In genomic region chr1:135524518-135524860, GRCm38 (mm10) we compare ENCODE assay signal across 18 mouse cellular contexts.
DNase-seq lines count a peak whose midpoint lies in the region; ATAC-seq and TF ChIP-seq lines count a peak whose summit lies in the region.
"Had no signal": no experiment of that assay in that cellular context is flagged by ENCODE, and none has a peak within 500 bp of the region (broad histone marks: within the 10 kb centered on the region; RNA-seq: fewer than 3 reads in every experiment).

No protein-coding gene starts in this region.

- no peaks in the 10 kb centered on the region for H3K27me3 ChIP-seq in heart, embryonic 10.5 days (ENCODE audit: insufficient read depth, poor library complexity, severe bottlenecking)
- H3K27me3 ChIP-seq in midbrain, embryonic 10.5 days (ENCODE audit: low read depth, poor library complexity, severe bottlenecking): no peaks in the 10 kb centered on the region
- H3K27me3 ChIP-seq in midbrain, postnatal 0 days (ENCODE audit: insufficient read depth, low read length): no peaks in the 10 kb centered on the region
- no peaks in the 10 kb centered on the region for H3K27me3 ChIP-seq in heart, embryonic 15.5 days
- H3K27me3 ChIP-seq in intestine, embryonic 16.5 days (replicated peaks; ENCODE audit: control insufficient read depth, insufficient read depth, low read length): no peaks in the 10 kb centered on the region
- H3K27me3 ChIP-seq: hindbrain, embryonic 12.5 days; limb, embryonic 13.5 days; liver, embryonic 15.5 days had no signal

- no peak overlapping the region for H3K9ac ChIP-seq in midbrain, postnatal 0 days (replicated peaks; ENCODE audit: low read length, poor library complexity, severe bottlenecking)
- no peak overlapping the region for H3K9ac ChIP-seq in heart, embryonic 15.5 days
- 0 out of 2 replicates have a peak overlapping the region, but pooled peaks have one; percentile 44 for H3K9ac ChIP-seq in intestine, embryonic 16.5 days (ENCODE audit: low read depth, low read length)
- H3K9ac ChIP-seq: hindbrain, embryonic 12.5 days; limb, embryonic 13.5 days; liver, embryonic 15.5 days had no signal

- ATAC-seq in midbrain, postnatal 0 days (ENCODE audit: low FRiP score): no peak
- peak; percentile 89 for ATAC-seq in heart, embryonic 15.5 days (replicated peaks; ENCODE audit: insufficient number of reproducible peaks, insufficient read depth, low FRiP score, low read depth)
- ATAC-seq in intestine, embryonic 16.5 days: no peak
- ATAC-seq: CD4-positive, CD25-positive, alpha-beta regulatory T cell, adult 4 months had no signal

- H3K27ac ChIP-seq in heart, embryonic 10.5 days: peak overlapping the region; percentile 83
- H3K27ac ChIP-seq in midbrain, embryonic 10.5 days (replicated peaks): peak overlapping the region; percentile 33; the same call in 1 of the 2 replicates
- no peak overlapping the region for H3K27ac ChIP-seq in midbrain, postnatal 0 days (ENCODE audit: low read depth, low read length)
- peak overlapping the region; percentile 94 for H3K27ac ChIP-seq in heart, embryonic 15.5 days
- H3K27ac ChIP-seq in intestine, embryonic 16.5 days (ENCODE audit: low read length): peak overlapping the region; percentile 75
- H3K27ac ChIP-seq: hindbrain, embryonic 12.5 days; limb, embryonic 13.5 days; liver, embryonic 15.5 days had no signal

- WGBS in heart, embryonic 10.5 days: 13% methylated on average over 4 of the region's 4 CpGs
- WGBS in midbrain, embryonic 10.5 days: 86% methylated on average over 4 of the region's 4 CpGs
- WGBS in midbrain, postnatal 0 days: 76% methylated on average over 4 of the region's 4 CpGs
- 13% methylated on average over 4 of the region's 4 CpGs for WGBS in heart, embryonic 15.5 days
- 39% methylated on average over 4 of the region's 4 CpGs for WGBS in intestine, embryonic 16.5 days

- H3K4me2 ChIP-seq in midbrain, postnatal 0 days (ENCODE audit: low read depth, low read length, poor library complexity, severe bottlenecking): no peak overlapping the region
- peak overlapping the region; percentile 42 for H3K4me2 ChIP-seq in heart, embryonic 15.5 days
- H3K4me2 ChIP-seq in intestine, embryonic 16.5 days (ENCODE audit: low read depth, low read length): no peak overlapping the region
- H3K4me2 ChIP-seq: hindbrain, embryonic 12.5 days; limb, embryonic 13.5 days; liver, embryonic 15.5 days had no signal

- peak; percentile 93 for DNase-seq in heart, embryonic 10.5 days (ENCODE audit: low spot score)
- DNase-seq in heart, postnatal 25 days (ENCODE audit: low spot score): no peak
- DNase-seq in midbrain, embryonic 10.5 days (ENCODE audit: low spot score): no peak
- DNase-seq in midbrain, postnatal 0 days (ENCODE audit: low spot score): no peak
- DNase-seq in cerebellum, adult 8-10 months: no peak
- DNase-seq: adrenal gland, adult 2 months; cerebellum, adult 18-20 months; gastrocnemius, postnatal 36 days; kidney, adult 11 months; midbrain, embryonic 14.5 days; right cerebral cortex, postnatal 14 days; thymus, postnatal 14 days had no signal

- intact Hi-C loops in heart, postnatal 25 days (cut with DNase I): no loop called here

- peak overlapping the region; percentile 19; the same call in 1 of the 2 replicates for H3K4me3 ChIP-seq in heart, embryonic 10.5 days
- H3K4me3 ChIP-seq in midbrain, embryonic 10.5 days: no peak overlapping the region
- no peak overlapping the region for H3K4me3 ChIP-seq in midbrain, postnatal 0 days (ENCODE audit: low read depth, low read length)
- H3K4me3 ChIP-seq in heart, embryonic 15.5 days: no peak overlapping the region
- H3K4me3 ChIP-seq in intestine, embryonic 16.5 days (ENCODE audit: low read length): no peak overlapping the region
- H3K4me3 ChIP-seq: hindbrain, embryonic 12.5 days; limb, embryonic 13.5 days; liver, embryonic 15.5 days had no signal

- H3K36me3 ChIP-seq in heart, embryonic 10.5 days: peaks cover 21% of the 10 kb centered on the region
- H3K36me3 ChIP-seq in midbrain, embryonic 10.5 days: peaks cover 18% of the 10 kb centered on the region
- H3K36me3 ChIP-seq in midbrain, postnatal 0 days (ENCODE audit: insufficient read depth, low read length): peaks cover 3% of the 10 kb centered on the region
- 0 out of 2 replicates have a peak, but pooled peaks cover 7% of the 10 kb centered on the region for H3K36me3 ChIP-seq in heart, embryonic 15.5 days
- no peaks in the 10 kb centered on the region for H3K36me3 ChIP-seq in intestine, embryonic 16.5 days (ENCODE audit: control insufficient read depth, insufficient read depth, low read length)
- H3K36me3 ChIP-seq: liver, embryonic 15.5 days had no signal

- no peak for TF ChIP-seq CTCF in midbrain, postnatal 0 days (IDR thresholded peaks at IDR 0.05)

- H3K9me3 ChIP-seq in heart, embryonic 10.5 days: peaks cover 3% of the 10 kb centered on the region; the same call in 1 of the 2 replicates
- peaks cover 4% of the 10 kb centered on the region; the same call in 1 of the 2 replicates for H3K9me3 ChIP-seq in midbrain, embryonic 10.5 days (replicated peaks)
- no peaks in the 10 kb centered on the region for H3K9me3 ChIP-seq in midbrain, postnatal 0 days (ENCODE audit: low read length)
- no peaks in the 10 kb centered on the region for H3K9me3 ChIP-seq in heart, embryonic 15.5 days (replicated peaks)
- H3K9me3 ChIP-seq in intestine, embryonic 16.5 days (ENCODE audit: control insufficient read depth, low read length): no peaks in the 10 kb centered on the region
- H3K9me3 ChIP-seq: hindbrain, embryonic 12.5 days; liver, embryonic 15.5 days had no signal

- peaks cover 28% of the 10 kb centered on the region for H3K4me1 ChIP-seq in heart, embryonic 10.5 days
- H3K4me1 ChIP-seq in midbrain, embryonic 10.5 days: peaks cover 8% of the 10 kb centered on the region
- no peaks in the 10 kb centered on the region for H3K4me1 ChIP-seq in midbrain, postnatal 0 days (ENCODE audit: insufficient read depth, low read length)
- peaks cover 32% of the 10 kb centered on the region for H3K4me1 ChIP-seq in heart, embryonic 15.5 days (replicated peaks)
- peaks cover 12% of the 10 kb centered on the region for H3K4me1 ChIP-seq in intestine, embryonic 16.5 days (ENCODE audit: control insufficient read depth, insufficient read depth, low read length)
- H3K4me1 ChIP-seq: hindbrain, embryonic 12.5 days; liver, embryonic 15.5 days had no signal
